Mouse (Mus musculus) liver, embryonic 14.5 days (tissue): ENCODE measurements around the gene Mlh1. TPM values are rescaled to one million over a fixed set of nuclear protein-coding genes. Genes with fewer than 3 reads are reported as not detected.

Experiments used
- ATAC-seq: fragments of 200-750 bp; cut with Nextera tagmentation; 2 replicates; pipeline ENCODE4 v1.8.0; 2017; ENCODE audit warnings: moderate number of reproducible peaks, mild to moderate bottlenecking, moderate library complexity; ENCODE audit not compliant: insufficient read depth
- DNase-seq, 3 experiments: peaks; one replicate each; pipeline ENCODE4 v3.0.0-alpha.2; 2012 to 2013; ENCODE audit warnings: low read depth in 3 of 3, low spot score in 3 of 3
- H3K27ac ChIP-seq: fragments of 300-500 bp; sonication (generic); 2 replicates; pipeline ENCODE4 v1.5.1; 2014; ENCODE audit warnings: moderate library complexity, mild to moderate bottlenecking, control low read depth, inconsistent platforms
- H3K27me3 ChIP-seq: fragments of 300-500 bp; sonication (generic); 2 replicates; pipeline ENCODE4 v1.6.1; 2014; ENCODE audit warnings: mild to moderate bottlenecking, low read length, moderate library complexity; ENCODE audit not compliant: control insufficient read depth, insufficient read depth
- H3K36me3 ChIP-seq: fragments of 300-500 bp; sonication (generic); replicated peaks from 2 replicates; pipeline ENCODE4 v1.6.1; 2014; ENCODE audit warnings: low read depth; ENCODE audit not compliant: control insufficient read depth, insufficient read depth
- H3K4me1 ChIP-seq, 2 experiments: fragments of 200-500 bp in 1 of 2; fragments of 300-500 bp in 1 of 2; sonication (generic) in 1 of 2; replicated peaks; 2 replicates each; pipeline ENCODE4 v1.6.1; 2012 to 2014; ENCODE audit warnings: antibody characterized with exemption in 1 of 2, inconsistent platforms in 1 of 2, low read length in 1 of 2; ENCODE audit not compliant: control insufficient read depth in 2 of 2, insufficient read depth in 2 of 2
- H3K4me2 ChIP-seq: fragments of 300-500 bp; sonication (generic); 2 replicates; pipeline ENCODE4 v1.6.1; 2014; ENCODE audit warnings: low read depth, mild to moderate bottlenecking, control low read depth, moderate library complexity
- H3K4me3 ChIP-seq, 2 experiments: fragments of 200-500 bp in 1 of 2; fragments of 300-500 bp in 1 of 2; sonication (generic) in 1 of 2; 2 replicates each; pipeline ENCODE4 v1.5.1; 2012 to 2014; ENCODE audit warnings: low read depth in 2 of 2, low read length in 2 of 2, mild to moderate bottlenecking in 2 of 2, control low read depth in 1 of 2, inconsistent platforms in 1 of 2, moderate library complexity in 1 of 2; ENCODE audit not compliant: insufficient read depth in 1 of 2
- H3K9ac ChIP-seq: fragments of 300-500 bp; sonication (generic); replicated peaks from 2 replicates; pipeline ENCODE4 v1.6.1; 2014; ENCODE audit warnings: mild to moderate bottlenecking, control low read depth, moderate library complexity
- H3K9me3 ChIP-seq: fragments of 300-500 bp; sonication (generic); 2 replicates; pipeline ENCODE4 v1.6.1; 2016; ENCODE audit warnings: low read length, mixed read lengths; ENCODE audit not compliant: control insufficient read depth
- CTCF ChIP-seq: IDR thresholded peaks from 2 replicates; pipeline ENCODE4 v1.5.1; 2016; ENCODE audit warnings: antibody characterized with exemption, low read depth, control low read depth
- EP300 ChIP-seq: IDR thresholded peaks from 2 replicates; pipeline ENCODE4 v1.6.1; 2016; ENCODE audit warnings: antibody characterized with exemption, low read depth
- WGBS: fragments of 180-500 bp; shearing (Covaris S2); extraction: QIAGEN DNeasy Blood & Tissue Kit; methylation state at CpG from one replicate; pipeline ENCODE4 v1.1.7; 2014; ENCODE audit not compliant: insufficient replicate concordance; 5-methylcytosine and 5-hydroxymethylcytosine counted together
- polyA plus RNA-seq, 2 experiments: library from polyadenylated mRNA; depleted of rRNA in 1 of 2; stranded (reverse) in 1 of 2; unstranded in 1 of 2; fragments of >200 nt; fragmentation: Nextera tagmentation in 1 of 2; extraction: Ambion mirVana in 1 of 2; gene quantifications; 2 replicates each; pipeline versions ENCODE4 v1.2.1 to v1.2.3; 2012 to 2014

The Mlh1 gene
- polyA plus RNA-seq, 2 experiments: 17.8 to 20.1 TPM

DNA sequence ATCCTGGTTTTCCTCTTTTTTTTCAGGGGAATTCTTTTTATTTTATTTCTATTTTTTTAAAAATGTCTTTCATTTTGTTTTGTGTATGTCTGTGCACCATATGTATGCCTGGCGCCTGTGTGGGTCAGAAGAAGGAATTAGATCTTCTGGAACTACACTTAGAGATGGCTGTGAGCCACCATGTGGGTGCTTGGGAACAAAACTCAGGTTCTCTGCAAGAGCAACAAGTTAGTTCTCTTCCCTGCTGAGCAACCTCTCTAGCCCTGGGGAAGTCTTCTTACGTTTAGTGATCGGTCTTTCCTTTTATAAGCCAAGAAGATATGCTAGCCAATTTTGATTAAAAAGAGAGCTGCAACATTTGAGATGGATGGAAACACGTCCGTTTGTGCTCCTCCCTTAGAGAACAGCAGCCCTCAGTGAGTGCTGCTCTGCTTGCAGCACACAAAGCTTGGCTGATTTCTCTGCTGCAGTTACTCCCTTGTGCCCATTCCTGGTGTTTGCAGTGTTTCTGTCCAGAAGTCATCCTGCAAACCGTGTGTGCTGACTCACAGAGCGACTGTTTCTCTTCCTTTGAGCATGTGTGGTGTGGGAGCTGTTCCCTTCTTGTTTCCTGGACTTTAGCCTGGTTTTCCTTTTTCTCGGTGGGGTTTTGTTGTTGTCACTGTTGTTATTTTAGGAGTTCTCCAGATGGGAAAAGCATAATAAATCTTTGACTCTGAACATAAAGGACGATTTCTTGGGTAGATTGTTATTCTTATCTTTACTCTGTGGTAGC is 66.8 kb downstream of the Mlh1 start:
- ATAC-seq: no peak
- Histone ChIP-seq H3K4me1 (0 out of 4 replicates have a peak, but pooled peaks cover 0 to 2% of the 10 kb centered on the region in 2 experiments), H3K4me3 (no peak overlapping the region), H3K27me3 (no peaks in the 10 kb centered on the region), H3K9me3 (no peaks in the 10 kb centered on the region), H3K9ac (no peak overlapping the region), H3K36me3 (no peaks in the 10 kb centered on the region), H3K27ac (no peak overlapping the region), H3K4me2 (no peak overlapping the region)
- TF ChIP-seq CTCF (no peak), EP300 (no peak)
- no peak for DNase-seq
- WGBS: 61% methylated on average over 9 of the region's 9 CpGs

DNA sequence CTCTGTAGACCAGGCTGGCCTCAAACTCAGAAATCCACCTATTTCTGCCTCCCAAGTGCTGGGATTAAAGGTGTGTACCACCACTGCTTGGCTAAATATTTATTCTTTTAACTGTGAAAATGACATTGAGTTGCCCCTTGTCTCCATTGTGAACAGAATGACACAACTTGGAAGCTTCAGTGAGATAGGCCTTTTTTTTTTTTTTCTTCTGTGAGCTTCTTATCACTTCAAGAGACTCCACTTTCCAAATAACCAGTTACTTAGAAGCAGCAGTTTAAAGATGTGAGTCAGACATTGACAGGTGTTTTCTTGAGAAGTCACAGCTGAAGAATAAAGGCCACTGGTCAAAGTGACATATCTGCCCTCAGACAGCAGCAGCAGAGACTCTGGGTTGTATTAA is 71.4 kb downstream of the Mlh1 start:
- no peaks in the 10 kb centered on the region for H3K9me3 ChIP-seq
- no peaks in the 10 kb centered on the region for H3K36me3 ChIP-seq
- peaks cover 0 to 7% of the 10 kb centered on the region in 2 experiments; a peak in 1 of 4 replicates for H3K4me1 ChIP-seq
- DNase-seq (no peak), ATAC-seq (no peak)
- H3K27ac ChIP-seq: no peak overlapping the region
- TF ChIP-seq CTCF (no peak), EP300 (no peak)
- no peaks in the 10 kb centered on the region for H3K27me3 ChIP-seq
- no peak overlapping the region for H3K9ac ChIP-seq
- no peak overlapping the region for H3K4me2 ChIP-seq
- no peak overlapping the region for H3K4me3 ChIP-seq

DNA sequence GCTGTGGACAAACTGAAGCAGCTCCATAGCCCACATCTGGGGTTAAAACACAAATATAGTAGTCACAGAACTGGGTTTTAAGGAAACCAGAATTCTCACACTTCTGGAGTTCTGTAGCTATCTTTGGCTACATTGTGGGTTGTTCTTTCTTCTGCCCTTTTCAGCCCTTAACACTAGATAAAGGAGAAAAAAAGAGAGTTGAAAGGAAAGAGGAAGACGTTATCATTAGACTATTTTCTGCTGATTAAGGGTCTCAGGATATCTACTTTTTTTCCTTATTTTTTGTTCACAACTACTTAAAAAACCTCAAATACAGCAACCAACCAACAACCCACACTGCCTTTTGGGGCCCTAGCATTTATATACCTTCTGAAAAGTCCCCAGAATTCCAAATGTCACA is 73.3 kb downstream of the Mlh1 start:
- no peak overlapping the region for H3K27ac ChIP-seq
- no peaks in the 10 kb centered on the region for H3K36me3 ChIP-seq
- no peaks in the 10 kb centered on the region for H3K27me3 ChIP-seq
- H3K9ac ChIP-seq: no peak overlapping the region
- H3K9me3 ChIP-seq: no peaks in the 10 kb centered on the region
- no peak for ATAC-seq
- H3K4me3 ChIP-seq: no peak overlapping the region
- DNase-seq: no peak
- TF ChIP-seq CTCF (no peak), EP300 (no peak)
- H3K4me1 ChIP-seq: peaks cover 0 to 5% of the 10 kb centered on the region in 2 experiments; a peak in 1 of 4 replicates
- H3K4me2 ChIP-seq: no peak overlapping the region
- 0% methylated on average over 1 of the region's 1 CpGs for WGBS

DNA sequence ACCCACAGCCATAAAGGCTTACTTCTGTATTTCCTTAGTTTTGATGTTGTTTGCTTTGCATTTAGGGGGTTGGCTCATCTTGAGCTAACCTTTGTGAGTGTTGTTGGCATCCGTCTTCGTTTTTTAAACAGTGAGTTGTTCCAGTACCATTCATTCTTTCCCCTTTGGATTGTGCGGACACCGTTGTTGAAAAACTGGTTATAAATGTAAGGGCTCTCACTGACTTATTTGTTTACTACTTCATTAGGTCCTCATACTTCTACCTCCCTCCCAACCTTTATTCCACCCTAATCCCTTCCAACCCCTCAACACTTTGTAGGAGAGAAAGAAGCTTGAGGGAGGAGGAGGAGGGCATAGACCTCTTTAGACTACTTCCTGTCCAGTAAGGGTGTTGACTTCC is 73.9 kb downstream of the Mlh1 start:
- Histone ChIP-seq H3K9ac (no peak overlapping the region), H3K27ac (no peak overlapping the region)

DNA sequence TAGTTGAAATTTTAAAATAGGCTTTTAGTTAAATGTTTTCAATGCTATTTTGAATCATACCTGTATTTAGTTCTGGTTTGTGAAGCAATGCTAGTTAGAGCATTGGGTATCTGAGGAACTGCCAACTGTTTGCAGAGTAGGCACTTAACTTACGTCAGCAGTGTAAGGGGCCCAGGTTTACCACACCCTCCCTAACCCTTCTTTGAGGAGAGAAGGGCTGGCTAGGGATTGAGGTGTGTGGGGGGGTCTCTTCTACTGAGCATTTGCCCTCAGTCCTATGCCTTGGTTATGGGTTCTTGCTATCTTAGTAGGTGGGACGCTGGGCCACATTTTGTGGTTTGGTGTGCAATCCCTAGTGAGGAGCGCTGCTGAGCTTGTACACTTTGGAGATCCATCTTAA is 74.5 kb downstream of the Mlh1 start:
- DNase-seq: no peak
- ATAC-seq: no peak
- no peak for TF ChIP-seq CTCF
- no peak for TF ChIP-seq EP300
- WGBS: 50% methylated on average over 3 of the region's 3 CpGs
- Histone ChIP-seq H3K27ac (no peak overlapping the region), H3K4me2 (no peak overlapping the region), H3K36me3 (no peaks in the 10 kb centered on the region), H3K27me3 (no peaks in the 10 kb centered on the region), H3K9me3 (no peaks in the 10 kb centered on the region), H3K9ac (no peak overlapping the region), H3K4me3 (no peak overlapping the region), H3K4me1 (peaks cover 0 to 5% of the 10 kb centered on the region in 2 experiments; a peak in 1 of 4 replicates)

More for the DNA sequence above, 73.9 kb downstream of the Mlh1 start:
- Histone ChIP-seq H3K36me3 (no peaks in the 10 kb centered on the region), H3K27me3 (no peaks in the 10 kb centered on the region), H3K4me1 (peaks cover 0 to 5% of the 10 kb centered on the region in 2 experiments; a peak in 1 of 4 replicates), H3K4me2 (no peak overlapping the region), H3K4me3 (no peak overlapping the region), H3K9me3 (no peaks in the 10 kb centered on the region)
- ATAC-seq: no peak
- no peak for DNase-seq
- 77% methylated on average over 4 of the region's 4 CpGs for WGBS
- no peak for TF ChIP-seq EP300
- no peak for TF ChIP-seq CTCF
